Mouse (Mus musculus) G1E (cell line): ENCODE data around the gene Tmem128.

Experiments used
- CTCF ChIP-seq: IDR thresholded peaks from 2 replicates; pipeline ENCODE4 v1.5.1; 2012; ENCODE audit warnings: low read depth, low read length, inconsistent platforms, mixed read lengths
- GATA1 ChIP-seq: IDR thresholded peaks from 2 replicates; pipeline ENCODE4 v1.6.1; 2012; ENCODE audit warnings: borderline replicate concordance, low read length, inconsistent platforms, mixed read lengths
- GATA2 ChIP-seq: IDR thresholded peaks from 2 replicates; pipeline ENCODE4 v1.6.1; 2012; ENCODE audit warnings: low read depth, low read length, inconsistent platforms, borderline replicate concordance
- POLR2AphosphoS5 ChIP-seq: IDR thresholded peaks from 2 replicates; pipeline ENCODE4 v1.6.1; 2012; ENCODE audit warnings: low read depth, low read length, inconsistent platforms; ENCODE audit not compliant: insufficient replicate concordance
- TAL1 ChIP-seq: conservative IDR thresholded peaks from 2 replicates; pipeline ENCODE4 v1.6.1; 2012; ENCODE audit warnings: low read depth, low read length, inconsistent platforms, mixed read lengths

- TF ChIP-seq CTCF (no peak), GATA1 (no peak), POLR2AphosphoS5 (no peak), GATA2 (no peak), TAL1 (no peak)
These were observed 404 bp upstream of the Tmem128 start for GRCm38 (mm10) chr5:38259455-38260106.
